ENCODE assay signal across 24 mouse cellular contexts in genomic region chr7:73489261-73489660, GRCm38 (mm10). TPM values are rescaled to one million over a fixed set of nuclear protein-coding genes. Genes with fewer than 3 reads are reported as not detected.
A peak's percentile ranks its signal among the peaks of the same experiment; 100 is the strongest.
DNase-seq lines count a peak whose midpoint lies in the region; ATAC-seq and TF ChIP-seq lines count a peak whose summit lies in the region.
"Had no signal": no experiment of that assay in that cellular context is flagged by ENCODE, and none has a peak within 500 bp of the region (broad histone marks: within the 10 kb centered on the region; RNA-seq: fewer than 3 reads in every experiment).

No protein-coding gene starts in this region.

- H3K27ac ChIP-seq in heart, embryonic 13.5 days (replicated peaks), result peak overlapping the region; percentile 45; the same call in 1 of the 2 replicates
- H3K27ac ChIP-seq in kidney, postnatal 0 days, result no peak overlapping the region
- H3K27ac ChIP-seq in lung, embryonic 15.5 days, result peak overlapping the region; percentile 10; the same call in 1 of the 2 replicates
- H3K27ac ChIP-seq: embryonic facial prominence, embryonic 13.5 days; forebrain, embryonic 10.5 days; gastrocnemius, adult 2 months; stomach, embryonic 15.5 days had no signal

- H3K36me3 ChIP-seq in heart, embryonic 13.5 days, result peaks cover 94% of the 10 kb centered on the region
- peaks cover 67% of the 10 kb centered on the region for H3K36me3 ChIP-seq in kidney, postnatal 0 days (ENCODE audit: insufficient read depth, low read length)
- peaks cover 86% of the 10 kb centered on the region for H3K36me3 ChIP-seq in lung, embryonic 15.5 days

- no peak for ATAC-seq in heart, embryonic 13.5 days (ENCODE audit: extremely low read depth, insufficient number of reproducible peaks, low FRiP score, low TSS enrichment)
- ATAC-seq in kidney, postnatal 0 days (replicated peaks; ENCODE audit: low FRiP score, low read depth), result no peak
- no peak for ATAC-seq in lung, embryonic 15.5 days (ENCODE audit: borderline replicate concordance, extremely low read depth, low FRiP score, low TSS enrichment)
- ATAC-seq: forebrain, embryonic 16.5 days; hindbrain, embryonic 16.5 days; midbrain, embryonic 16.5 days had no signal

- no peak overlapping the region for H3K9ac ChIP-seq in heart, embryonic 13.5 days
- no peak overlapping the region for H3K9ac ChIP-seq in kidney, postnatal 0 days (ENCODE audit: low read depth, low read length)
- H3K9ac ChIP-seq in lung, embryonic 15.5 days, result no peak overlapping the region
- H3K9ac ChIP-seq: embryonic facial prominence, embryonic 13.5 days; stomach, embryonic 15.5 days had no signal

- intact Hi-C loops in heart, postnatal 25 days (cut with DNase I), result loop anchor here (10.0 kb wide), 1 partner anchor 1094 kb away; no protein-coding TSS in a partner anchor

- no peaks in the 10 kb centered on the region for H3K9me3 ChIP-seq in heart, embryonic 13.5 days
- no peaks in the 10 kb centered on the region for H3K9me3 ChIP-seq in kidney, postnatal 0 days (replicated peaks; ENCODE audit: low read length)
- no peaks in the 10 kb centered on the region for H3K9me3 ChIP-seq in lung, embryonic 15.5 days
- H3K9me3 ChIP-seq: embryonic facial prominence, embryonic 13.5 days; forebrain, embryonic 10.5 days; stomach, embryonic 15.5 days had no signal

- H3K4me2 ChIP-seq in heart, embryonic 13.5 days, result no peak overlapping the region
- no peak overlapping the region for H3K4me2 ChIP-seq in kidney, postnatal 0 days (ENCODE audit: low read length)
- H3K4me2 ChIP-seq in lung, embryonic 15.5 days, result no peak overlapping the region
- H3K4me2 ChIP-seq: embryonic facial prominence, embryonic 13.5 days; midbrain, embryonic 11.5 days; stomach, embryonic 15.5 days had no signal

- H3K4me3 ChIP-seq in heart, embryonic 13.5 days, result no peak overlapping the region
- no peak overlapping the region for H3K4me3 ChIP-seq in kidney, postnatal 0 days (replicated peaks; ENCODE audit: low read depth, low read length)
- no peak overlapping the region for H3K4me3 ChIP-seq in lung, embryonic 15.5 days
- H3K4me3 ChIP-seq: embryonic facial prominence, embryonic 13.5 days; forebrain, embryonic 10.5 days; gastrocnemius, adult 2 months; stomach, embryonic 15.5 days had no signal

- H3K4me1 ChIP-seq in heart, embryonic 13.5 days, result peaks cover 18% of the 10 kb centered on the region
- H3K4me1 ChIP-seq in kidney, postnatal 0 days (replicated peaks; ENCODE audit: insufficient read depth, low read length), result no peaks in the 10 kb centered on the region
- no peaks in the 10 kb centered on the region for H3K4me1 ChIP-seq in lung, embryonic 15.5 days
- H3K4me1 ChIP-seq: embryonic facial prominence, embryonic 13.5 days; forebrain, embryonic 10.5 days; stomach, embryonic 15.5 days had no signal

- no peak for DNase-seq in heart, postnatal 25 days (ENCODE audit: low spot score)
- peak; percentile 32 for DNase-seq in kidney, postnatal 0 days (ENCODE audit: low spot score)
- DNase-seq in kidney, adult 8-10 months, result no peak
- no peak for DNase-seq in lung, postnatal 10 days
- DNase-seq: adrenal gland, postnatal 25 days; B cell, adult 2 months; cerebellum, adult 18-20 months; cerebellum, postnatal 10 days; gastrocnemius, adult 2 months; gastrocnemius, postnatal 36 days; kidney, adult 9 months; layer of hippocampus, postnatal 36 days; left cerebral cortex, postnatal 4 days; lung, adult 18-20 months; right cerebral cortex, postnatal 25 days had no signal

- WGBS in heart, embryonic 13.5 days, result 27% methylated on average over 5 of the region's 5 CpGs
- 69% methylated on average over 5 of the region's 5 CpGs for WGBS in kidney, postnatal 0 days
- 52% methylated on average over 5 of the region's 5 CpGs for WGBS in lung, embryonic 15.5 days

- no peaks in the 10 kb centered on the region for H3K27me3 ChIP-seq in heart, embryonic 13.5 days (replicated peaks)
- H3K27me3 ChIP-seq in kidney, postnatal 0 days (ENCODE audit: insufficient read depth, low read length), result no peaks in the 10 kb centered on the region
- H3K27me3 ChIP-seq in lung, embryonic 15.5 days, result no peaks in the 10 kb centered on the region
- H3K27me3 ChIP-seq: embryonic facial prominence, embryonic 13.5 days; stomach, embryonic 15.5 days had no signal

- TF ChIP-seq CTCF in kidney, postnatal 0 days (IDR thresholded peaks at IDR 0.05; ENCODE audit: low read depth), result no peak

RNA-seq across cellular contexts. Expression of gene Chd2, which starts 52.4 kb away (rescaled TPM):
- polyA plus RNA-seq in heart, embryonic 13.5 days (2015; fragmentation: Nextera tagmentation; extraction: Ambion mirVana), result 31.3 and 34.1 TPM in 2 replicates
- total RNA-seq in heart, postnatal 25 days (2021), result 10 to 100 TPM; 40.4 to 41.2 TPM
- 41.6 and 44.1 TPM in 2 replicates for polyA plus RNA-seq in kidney, postnatal 0 days (2015; fragmentation: Nextera tagmentation; extraction: Ambion mirVana)
- polyA plus RNA-seq in lung, embryonic 15.5 days (2015; fragmentation: Nextera tagmentation; extraction: Ambion mirVana), result 48.8 and 59.0 TPM in 2 replicates
